Mouse (Mus musculus): ENCODE results near the gene Gm43552.

DNA sequence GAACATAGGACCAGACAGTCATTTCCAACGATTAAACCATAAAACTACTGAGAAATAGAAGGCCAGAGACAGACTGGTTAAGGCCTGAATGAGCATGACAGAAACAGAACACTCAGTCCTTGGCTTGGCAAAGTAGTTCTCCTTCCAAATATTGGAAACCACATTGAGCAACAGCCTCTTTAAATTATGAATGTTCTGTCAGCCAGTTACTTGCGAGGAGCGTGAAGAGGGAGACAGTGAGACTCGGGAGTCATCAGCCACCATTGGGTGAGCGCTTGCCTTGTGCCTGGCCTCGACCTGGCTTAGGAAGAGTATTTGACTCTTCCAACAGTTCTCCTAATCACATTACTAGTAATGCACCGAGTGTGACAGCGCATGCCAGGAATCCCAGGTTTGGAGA lies 15.8 kb upstream of the Gm43552 start:
- TF ChIP-seq EP300 (IDR thresholded peaks at IDR 0.05; ENCODE audit: insufficient read depth, low read depth, low read length) (no peak), CTCF (IDR thresholded peaks at IDR 0.05; ENCODE audit: low read depth, low read length) (no peak)

All from ES-Bruce4 (cell line).